Mouse (Mus musculus) hindlimb bud, embryonic 11.5 days (tissue): Measurements from ENCODE around the gene Slc12a9.

Experiments
- DNase-seq: peaks from one replicate; pipeline ENCODE4 v3.0.0-alpha.2; 2012; ENCODE audit warnings: low read depth, low spot score; ENCODE audit errors: extremely low spot score

Slc12a9 gene

DNA sequence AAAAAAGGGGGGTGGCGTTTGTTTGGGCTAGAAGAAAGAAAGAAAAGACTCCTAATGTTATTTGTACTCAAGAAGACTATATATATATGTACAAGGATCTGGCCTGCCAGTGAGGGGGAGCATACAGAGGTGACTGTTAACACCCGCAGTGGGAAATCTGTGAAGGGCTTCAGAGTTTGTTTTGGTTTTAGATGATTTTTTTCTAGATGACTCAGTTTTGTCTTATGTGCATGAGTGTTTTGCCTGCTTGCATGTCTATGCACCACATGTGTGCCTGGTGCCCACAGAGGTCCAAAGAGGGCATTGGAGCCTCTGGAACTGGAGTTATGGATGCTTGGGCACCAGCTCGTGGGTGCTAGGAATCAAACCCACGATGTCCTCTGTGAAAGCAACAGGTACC is 13.6 kb upstream of the Slc12a9 start:
- DNase-seq = no peak

GRCm38 (mm10) chr5:137346388-137346787 is 13.0 kb upstream of the Slc12a9 start:
- no peak for DNase-seq

GRCm38 (mm10) chr5:137345821-137346220 is 12.4 kb upstream of the Slc12a9 start:
- no peak for DNase-seq

DNA sequence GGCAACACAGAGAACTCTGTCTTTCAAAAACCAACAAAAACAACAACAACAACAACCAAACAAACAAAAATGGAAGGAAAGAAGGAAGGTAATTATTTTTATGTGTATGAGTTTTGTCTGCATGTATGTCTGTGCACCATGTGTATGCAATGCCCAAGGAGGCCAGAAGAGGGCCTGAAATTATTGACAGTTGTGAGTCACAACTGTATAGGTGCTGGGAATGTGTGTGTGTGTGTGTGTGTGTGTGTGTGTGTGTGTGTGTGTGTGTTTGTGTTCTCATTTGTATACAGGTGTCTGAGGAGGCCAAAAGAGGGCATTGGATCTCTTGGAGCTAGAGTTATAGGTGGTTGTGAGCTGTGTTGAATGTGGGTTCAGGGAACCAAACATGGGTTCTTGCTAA is 10.5 kb upstream of the Slc12a9 start:
- no peak for DNase-seq

DNA sequence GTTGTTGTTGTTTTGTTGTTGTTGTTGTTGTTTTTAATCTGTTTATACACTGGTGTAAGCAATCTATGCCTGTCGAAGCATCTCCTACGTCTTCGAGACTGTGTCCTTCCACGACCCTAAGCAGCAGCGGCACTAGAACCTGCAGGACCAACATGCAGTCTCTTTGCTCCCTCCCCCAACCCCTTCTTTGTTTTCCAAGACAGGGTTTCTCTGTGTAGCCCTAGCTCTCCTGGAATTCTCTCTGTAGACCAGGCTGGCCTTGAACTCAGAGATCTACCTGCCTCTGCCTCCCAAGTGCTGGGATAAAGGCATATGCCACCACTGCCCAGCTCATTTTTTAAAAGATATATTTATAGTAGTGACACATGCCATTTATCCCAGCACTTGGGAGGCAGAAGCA is 10.0 kb upstream of the Slc12a9 start:
- no peak for DNase-seq

DNA sequence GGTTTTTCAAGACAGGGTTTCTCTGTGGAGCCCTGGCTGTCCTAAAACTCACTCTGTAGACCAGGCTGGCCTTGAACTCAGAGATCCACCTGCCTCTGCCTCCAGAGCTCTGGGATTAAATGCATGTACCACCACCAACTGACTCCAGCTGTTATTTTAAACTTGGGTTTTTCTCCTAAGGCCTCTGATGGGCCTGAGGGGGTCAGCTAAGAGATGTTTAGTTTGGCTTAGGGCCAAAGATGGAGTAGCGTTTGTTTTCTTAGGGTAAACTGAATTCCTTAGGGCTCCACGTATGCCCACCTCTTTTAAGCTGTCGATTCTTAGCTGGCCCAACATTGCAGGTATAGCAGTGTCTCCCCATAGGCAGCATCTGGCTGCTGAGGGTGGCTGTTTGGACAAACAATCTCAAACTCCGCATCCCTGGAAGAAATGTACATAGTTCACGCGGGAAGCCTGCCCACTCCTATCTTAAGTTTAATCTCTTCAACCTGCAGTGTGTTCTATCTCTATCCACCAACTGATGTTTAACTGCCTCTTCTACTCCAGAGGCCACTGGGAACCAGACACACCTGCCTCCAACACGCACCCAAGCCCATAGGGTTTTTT is 9.1 kb upstream of the Slc12a9 start:
- no peak for DNase-seq

GRCm38 (mm10) chr5:137340222-137340621 is 6.8 kb upstream of the Slc12a9 start:
- DNase-seq = no peak

- DNase-seq = no peak
Observed at GRCm38 (mm10) chr5:137339290-137339979, 6.0 kb upstream of the Slc12a9 start.

- DNase-seq = no peak
Observed at GRCm38 (mm10) chr5:137338663-137339289, 5.4 kb upstream of the Slc12a9 start.

- no peak for DNase-seq
Observed at GRCm38 (mm10) chr5:137338256-137338655, 4.9 kb upstream of the Slc12a9 start.

GRCm38 (mm10) chr5:137337190-137337589 is 3.8 kb upstream of the Slc12a9 start:
- DNase-seq = no peak

DNA sequence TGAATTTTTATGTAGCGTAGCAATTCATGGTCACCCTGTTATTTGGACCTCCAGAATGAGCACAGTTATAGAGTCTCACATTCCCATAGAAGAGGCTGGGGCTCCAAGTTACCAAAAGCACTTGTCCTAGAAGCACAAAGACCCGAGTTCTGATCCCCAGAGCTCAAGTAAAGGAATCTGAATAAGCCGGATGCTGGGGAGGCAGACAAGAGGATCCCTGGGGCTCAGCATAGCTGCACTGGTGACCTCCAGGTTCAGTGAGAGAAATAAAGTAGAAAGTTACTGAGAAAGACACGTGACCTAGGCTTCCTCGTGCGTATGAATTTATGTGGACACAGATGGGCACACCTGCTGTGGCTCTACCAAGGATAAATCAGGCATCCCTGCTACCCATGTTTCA is 1.7 kb upstream of the Slc12a9 start:
- DNase-seq = no peak

- no peak for DNase-seq
Observed at GRCm38 (mm10) chr5:137334317-137334716, 920 bp upstream of the Slc12a9 start.

GRCm38 (mm10) chr5:137332857-137333511 is 413 bp downstream of the Slc12a9 start:
- DNase-seq = no peak

GRCm38 (mm10) chr5:137330910-137331309 is 2.5 kb downstream of the Slc12a9 start:
- DNase-seq = no peak

DNA sequence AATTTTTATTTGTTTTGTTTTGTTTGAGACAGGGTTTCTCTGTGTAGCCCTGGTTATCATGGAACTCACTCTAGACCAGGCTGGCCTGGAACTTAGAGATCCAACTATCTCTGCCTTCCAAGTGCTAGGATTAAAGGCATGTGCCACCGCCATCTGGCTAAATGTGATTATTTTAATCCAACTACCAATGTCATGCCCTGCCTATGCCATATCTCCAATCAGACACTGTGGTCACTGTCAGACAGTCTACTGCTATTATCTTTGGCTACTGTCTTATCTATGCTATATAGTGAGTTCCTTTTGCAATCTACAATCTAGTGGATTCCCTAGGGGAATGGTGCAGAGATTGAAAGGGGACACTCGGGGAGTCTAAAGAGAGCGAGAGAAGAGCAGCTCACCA is 12.4 kb downstream of the Slc12a9 start:
- DNase-seq = no peak

DNA sequence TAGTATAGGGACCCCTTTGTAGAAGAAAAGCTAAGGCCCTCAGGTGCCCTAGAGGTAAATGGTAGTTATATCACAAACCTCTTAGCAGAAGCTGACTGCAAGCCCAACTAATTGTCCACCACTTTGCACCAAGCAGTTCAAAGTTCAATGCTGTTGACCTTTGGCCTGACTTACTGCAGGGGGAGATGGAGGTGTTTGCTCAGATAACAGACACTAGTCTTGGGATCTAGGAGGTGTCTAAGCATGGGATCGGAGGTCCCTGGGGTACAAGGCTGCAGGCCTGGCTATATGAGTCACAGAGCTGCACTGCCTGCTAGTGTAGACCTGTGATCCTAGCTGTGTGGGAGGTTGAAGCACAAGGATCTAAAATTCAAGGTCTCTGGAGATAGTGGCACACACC is 14.8 kb downstream of the Slc12a9 start:
- DNase-seq = no peak

GRCm38 (mm10) chr5:137317361-137317760 is 16.0 kb downstream of the Slc12a9 start:
- no peak for DNase-seq

DNA sequence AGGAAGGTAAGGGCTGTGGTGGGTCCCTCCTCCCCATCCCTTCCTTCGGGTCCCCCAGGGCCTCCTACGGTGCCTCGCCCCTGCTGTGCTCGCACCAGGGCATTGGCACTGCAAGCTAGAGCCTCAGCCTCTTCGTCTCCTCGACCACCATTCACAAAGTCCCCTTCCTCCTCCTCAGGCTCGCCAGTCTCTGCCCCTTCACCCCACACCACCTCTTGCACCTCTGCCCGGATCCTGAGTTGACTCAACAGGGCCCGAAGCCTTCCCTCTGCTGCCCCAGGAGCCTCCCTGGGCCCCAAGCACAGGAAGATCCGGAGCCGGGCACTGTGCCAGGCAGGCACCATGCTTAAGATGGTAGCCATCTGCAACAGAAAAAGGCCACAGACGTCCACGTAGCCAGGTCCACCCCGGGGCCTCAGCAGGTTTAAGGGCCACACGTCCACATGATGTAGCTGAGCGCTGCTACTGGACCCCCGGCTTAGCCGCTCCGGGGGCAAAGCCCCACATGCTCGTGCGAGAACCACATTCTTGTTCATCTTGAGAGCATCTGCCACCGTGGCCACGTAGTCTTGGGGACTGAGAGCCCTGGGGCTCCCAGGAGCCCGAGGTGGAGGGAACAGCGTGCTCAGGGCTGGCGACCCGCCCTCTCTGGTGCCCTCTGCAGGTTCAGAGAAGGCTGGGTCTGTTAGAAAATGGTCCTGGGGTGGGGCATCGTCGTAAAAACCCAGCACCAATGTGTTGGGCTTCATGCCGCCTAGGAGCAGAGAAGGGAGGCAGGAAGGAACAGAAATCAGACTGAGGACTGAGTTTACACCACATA is 18.1 kb downstream of the Slc12a9 start:
- no peak for DNase-seq

- peak; percentile 77 for DNase-seq
Observed at GRCm38 (mm10) chr5:137314193-137315083, 19.0 kb downstream of the Slc12a9 start, which contains the start of gene Trip6. TSS of gene Trip6 (minus strand) at chr5:137314404.
